Mouse (Mus musculus): ENCODE data around the gene Banp. TPM values are rescaled to one million over a fixed set of nuclear protein-coding genes. Genes with fewer than 3 reads are reported as not detected.

Gene Banp
- total and polyA plus RNA-seq, 3 experiments: 14.9 to 34.2 (median 25.7) TPM

- in situ Hi-C loops (cut with MboI; ENCODE audit: low pct_ligation_motif_present, low pct_unique_long_range_greater_than_20kb, low sequenced_read_pairs): no loop called here
- Histone ChIP-seq H3K4me3 (replicated peaks in 1 of 3; ENCODE audit: low read depth in 2 of 3, low read length in 2 of 3, poor library complexity in 1 of 3) (no peak overlapping the region), H3K4me1 (ENCODE audit: control insufficient read depth in 1 of 2, insufficient read depth in 2 of 2) (peaks cover 17 to 55% of the 10 kb centered on the region in 2 experiments), H3K9ac (ENCODE audit: insufficient read depth, low read depth) (no peak overlapping the region), H3K27ac (ENCODE audit: insufficient read depth, low read depth) (no peak overlapping the region), H3K36me3 (replicated peaks in 1 of 2; ENCODE audit: control insufficient read depth in 1 of 2, insufficient read depth in 1 of 2, low read length in 1 of 2) (peaks cover 15 to 69% of the 10 kb centered on the region in 2 experiments), H3K4me2 (ENCODE audit: insufficient read depth, low read depth, poor library complexity, severe bottlenecking) (no peak overlapping the region), H3K9me3 (replicated peaks; ENCODE audit: low read length) (no peaks in the 10 kb centered on the region), H3K27me3 (replicated peaks) (no peaks in the 10 kb centered on the region), H3K79me2 (replicated peaks; ENCODE audit: control insufficient read depth, extremely low read depth, insufficient read depth, poor library complexity, severe bottlenecking) (peaks cover 40% of the 10 kb centered on the region)
- no peak for TF ChIP-seq MYC (IDR thresholded peaks at IDR 0.05; ENCODE audit: low read depth, low read length)
- no peak for TF ChIP-seq JUND (conservative IDR thresholded peaks at IDR 0.05; ENCODE audit: low read depth, low read length)
- no peak for TF ChIP-seq BHLHE40 (IDR thresholded peaks at IDR 0.05; ENCODE audit: low read depth, low read length)
- TF ChIP-seq KAT2A (IDR thresholded peaks at IDR 0.05; ENCODE audit: insufficient replicate concordance, low read length): no peak
- TF ChIP-seq RAD21 (IDR thresholded peaks at IDR 0.05; ENCODE audit: low read depth, low read length): no peak
- no peak for TF ChIP-seq ZNF384 (IDR thresholded peaks at IDR 0.05; ENCODE audit: low read depth, low read length)
- TF ChIP-seq NRF1 (IDR thresholded peaks at IDR 0.05; ENCODE audit: low read depth, low read length): no peak
- no peak for TF ChIP-seq GABPA (IDR thresholded peaks at IDR 0.05; ENCODE audit: insufficient replicate concordance, low read depth, low read length)
- dilution Hi-C loops (cut with MboI; ENCODE audit: extremely low pct_ligation_motif_present, extremely low pct_unique_long_range_greater_than_20kb, low sequenced_read_pairs): no loop called here
- no peak for DNase-seq (ENCODE audit: extremely low read depth)
Observed at GRCm38 (mm10) chr8:121958395-121958794, 8.8 kb downstream of the Banp start.

- no peak overlapping the region for H3K4me2 ChIP-seq (ENCODE audit: insufficient read depth, low read depth, poor library complexity, severe bottlenecking)
- no peaks in the 10 kb centered on the region for H3K9me3 ChIP-seq (replicated peaks; ENCODE audit: low read length)
- in situ Hi-C loops (cut with MboI; ENCODE audit: low pct_ligation_motif_present, low pct_unique_long_range_greater_than_20kb, low sequenced_read_pairs) (no loop called here), dilution Hi-C loops (cut with MboI; ENCODE audit: extremely low pct_ligation_motif_present, extremely low pct_unique_long_range_greater_than_20kb, low sequenced_read_pairs) (no loop called here)
- H3K27ac ChIP-seq (ENCODE audit: insufficient read depth, low read depth): no peak overlapping the region
- no peak for TF ChIP-seq ZKSCAN1 (IDR thresholded peaks at IDR 0.05; ENCODE audit: borderline replicate concordance, low read depth, low read length)
- TF ChIP-seq NRF1 (IDR thresholded peaks at IDR 0.05; ENCODE audit: low read depth, low read length): no peak
- no peak for TF ChIP-seq JUN (IDR thresholded peaks at IDR 0.05; ENCODE audit: insufficient read depth, low read depth, low read length)
- no peak for TF ChIP-seq TCF12 (IDR thresholded peaks at IDR 0.05; ENCODE audit: low read depth, low read length)
- TF ChIP-seq POLR2AphosphoS2 (IDR thresholded peaks at IDR 0.05; ENCODE audit: low read depth, low read length): no peak
- TF ChIP-seq ZMIZ1 (IDR thresholded peaks at IDR 0.05; ENCODE audit: low read depth, low read length): no peak
- TF ChIP-seq CTCF (conservative IDR thresholded peaks at IDR 0.05 in 1 of 2, IDR thresholded peaks at IDR 0.05 in 1 of 2; ENCODE audit: low read depth in 2 of 2, low read length in 2 of 2): no peak
- no peak for TF ChIP-seq UBTF (IDR thresholded peaks at IDR 0.05; ENCODE audit: low read depth, low read length)
- H3K36me3 ChIP-seq (replicated peaks in 1 of 2; ENCODE audit: control insufficient read depth in 1 of 2, insufficient read depth in 1 of 2, low read length in 1 of 2): peaks cover 0 to 53% of the 10 kb centered on the region in 2 experiments
- H3K27me3 ChIP-seq (replicated peaks): no peaks in the 10 kb centered on the region
- peaks cover 18% of the 10 kb centered on the region for H3K79me2 ChIP-seq (replicated peaks; ENCODE audit: control insufficient read depth, extremely low read depth, insufficient read depth, poor library complexity, severe bottlenecking)
- no peak for DNase-seq (ENCODE audit: extremely low read depth)
- H3K4me1 ChIP-seq (ENCODE audit: control insufficient read depth in 1 of 2, insufficient read depth in 2 of 2): peaks cover 9 to 54% of the 10 kb centered on the region in 2 experiments
- no peak overlapping the region for H3K9ac ChIP-seq (ENCODE audit: insufficient read depth, low read depth)
- no peak overlapping the region for H3K4me3 ChIP-seq (replicated peaks in 1 of 3; ENCODE audit: low read depth in 2 of 3, low read length in 2 of 3, poor library complexity in 1 of 3)
Observed at GRCm38 (mm10) chr8:121962892-121963291, 13.3 kb downstream of the Banp start.
